Mouse (Mus musculus) cerebellum, adult (tissue): ENCODE results near the gene Sirt1.
"Not testable (repeated sequence)": the region's sequence is repeated elsewhere in the genome, so short reads cannot be mapped to it uniquely, and the experiment has no call there.

Source experiments
- ATAC-seq: cut with Nextera tagmentation; 2 replicates; pipeline ENCODE4 v1.9.2; 2017; ENCODE audit warnings: mild to moderate bottlenecking, moderate library complexity, mixed read lengths; ENCODE audit not compliant: insufficient number of reproducible peaks, low FRiP score, low TSS enrichment

The Sirt1 gene

GRCm38 (mm10) chr10:63396963-63397362 is 15.5 kb upstream of the Sirt1 start:
- no peak for ATAC-seq

GRCm38 (mm10) chr10:63388948-63389347 is 7.4 kb upstream of the Sirt1 start:
- no peak for ATAC-seq

DNA sequence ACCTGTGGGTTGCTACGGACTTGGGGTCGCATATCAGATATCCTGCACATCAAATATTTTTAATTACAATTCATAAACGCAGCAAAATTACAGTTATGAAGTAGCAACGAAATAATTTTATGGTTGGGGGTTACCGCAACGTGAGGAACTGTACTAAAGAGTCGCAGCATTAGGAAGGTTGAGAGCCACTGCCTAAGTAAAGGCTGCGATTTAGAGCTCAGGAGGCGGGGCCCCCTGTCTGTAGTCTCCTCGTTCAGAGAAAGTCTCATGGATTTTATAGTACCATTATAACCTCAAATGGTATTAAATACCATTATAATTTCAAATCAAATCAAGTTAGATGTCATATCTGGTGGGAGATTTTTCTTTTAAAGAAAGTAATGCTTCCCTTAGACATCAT is 5.5 kb upstream of the Sirt1 start:
- ATAC-seq, result no peak

GRCm38 (mm10) chr10:63386444-63386843 is 4.9 kb upstream of the Sirt1 start:
- ATAC-seq, result peak; percentile 76

DNA sequence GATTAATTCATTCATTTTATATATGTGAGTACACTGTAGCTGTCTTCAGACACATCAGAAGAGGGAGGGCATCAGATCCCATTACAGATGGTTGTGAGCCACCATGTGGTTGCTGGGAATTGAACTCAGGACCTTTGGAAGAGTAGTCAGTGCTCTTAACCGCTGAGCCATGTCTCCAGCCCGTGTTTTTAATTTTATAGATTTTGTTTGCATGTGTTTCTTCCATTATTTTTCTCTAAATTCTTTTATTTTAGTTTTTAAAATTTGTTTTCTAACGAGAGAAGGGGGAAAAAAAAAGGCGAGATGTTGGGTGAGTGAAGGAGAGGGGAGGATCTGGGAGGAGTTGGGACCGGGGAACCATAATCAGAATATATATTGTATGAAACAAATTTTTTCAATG is 4.4 kb upstream of the Sirt1 start:
- ATAC-seq, result not testable (repeated sequence)

- peak; percentile 94 for ATAC-seq
Observed at GRCm38 (mm10) chr10:63382372-63383279, 1.1 kb upstream of the Sirt1 start, which contains the start of gene Dnajc12. Dnajc12 (plus strand) TSS chr10:63382443.

- no peak for ATAC-seq
Observed at GRCm38 (mm10) chr10:63378948-63379680, 2.4 kb downstream of the Sirt1 start.

- no peak for ATAC-seq
Observed at GRCm38 (mm10) chr10:63377468-63377867, 4.0 kb downstream of the Sirt1 start.

GRCm38 (mm10) chr10:63376303-63376702 is 5.2 kb downstream of the Sirt1 start:
- no peak for ATAC-seq

- ATAC-seq, result no peak
Observed at GRCm38 (mm10) chr10:63368041-63368440, 13.5 kb downstream of the Sirt1 start.

GRCm38 (mm10) chr10:63367386-63367785 is 14.1 kb downstream of the Sirt1 start:
- no peak for ATAC-seq

DNA sequence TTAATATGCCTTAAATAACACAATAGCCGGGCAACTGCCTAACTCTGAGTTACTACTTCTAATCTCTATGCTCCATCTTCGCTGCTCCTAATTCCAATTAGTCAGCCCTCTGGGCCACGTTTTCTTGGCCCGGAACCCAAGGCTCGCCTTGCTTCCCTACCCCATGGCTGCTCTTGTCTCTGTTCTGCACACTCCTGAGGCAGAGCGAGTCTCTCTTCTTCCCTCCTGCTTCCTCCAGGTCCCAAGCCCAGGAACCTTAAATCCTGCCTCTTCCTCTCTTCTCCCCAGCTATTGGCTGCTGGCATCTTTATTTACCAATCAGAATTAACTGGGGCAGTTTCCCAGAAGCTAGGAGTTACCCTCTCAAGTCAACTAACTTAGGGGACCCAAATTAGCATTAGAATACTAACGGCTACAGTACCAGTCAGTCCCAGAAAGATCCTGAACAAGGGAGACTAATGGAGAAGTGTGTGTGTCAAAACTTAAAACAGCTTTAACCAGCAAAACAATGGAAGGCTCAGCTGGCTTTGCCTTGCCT is 15.5 kb downstream of the Sirt1 start:
- ATAC-seq, result no peak

GRCm38 (mm10) chr10:63360502-63360901 is 21.0 kb downstream of the Sirt1 start:
- ATAC-seq, result no peak

- no peak for ATAC-seq
Observed at GRCm38 (mm10) chr10:63352111-63352510, 29.4 kb downstream of the Sirt1 start.

DNA sequence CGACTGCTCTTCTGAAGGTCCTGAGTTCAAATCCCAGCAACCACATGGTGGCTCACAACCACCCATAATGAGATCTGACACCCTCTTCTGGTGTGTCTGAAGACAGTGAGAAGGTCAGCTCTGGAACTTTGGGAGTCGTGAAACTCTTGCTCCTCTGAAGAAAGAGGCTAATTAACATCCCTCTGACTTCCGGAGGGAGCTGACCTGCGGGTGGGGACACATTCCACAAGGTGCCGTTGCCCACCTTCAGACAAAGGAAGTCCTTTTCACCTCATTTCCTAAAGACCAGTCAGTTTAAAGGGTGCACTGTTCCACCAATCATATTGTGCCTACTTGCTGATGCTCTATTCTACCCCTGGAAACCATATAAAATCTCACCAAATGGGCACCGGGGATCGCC is 30.4 kb downstream of the Sirt1 start:
- not testable (repeated sequence) for ATAC-seq

DNA sequence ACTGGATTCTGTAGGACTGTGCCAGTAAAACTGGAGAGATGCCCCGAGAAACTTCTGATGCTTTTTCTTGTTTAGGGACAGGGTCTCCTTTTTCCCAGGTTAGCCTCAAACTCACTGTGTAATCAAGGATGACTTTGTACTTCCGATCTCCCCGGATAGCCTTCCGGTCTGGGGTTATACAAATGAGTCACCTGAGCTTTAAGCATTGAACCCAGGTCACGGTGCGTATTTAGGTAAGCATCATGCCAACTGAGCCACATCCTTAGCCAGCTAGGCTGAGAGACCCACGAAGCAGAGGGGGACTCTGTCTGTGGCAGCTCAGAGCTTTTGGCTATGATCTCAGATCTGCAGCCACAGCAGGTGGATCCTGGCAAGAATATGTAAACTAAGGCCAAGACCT is 30.8 kb downstream of the Sirt1 start:
- ATAC-seq, result no peak

DNA sequence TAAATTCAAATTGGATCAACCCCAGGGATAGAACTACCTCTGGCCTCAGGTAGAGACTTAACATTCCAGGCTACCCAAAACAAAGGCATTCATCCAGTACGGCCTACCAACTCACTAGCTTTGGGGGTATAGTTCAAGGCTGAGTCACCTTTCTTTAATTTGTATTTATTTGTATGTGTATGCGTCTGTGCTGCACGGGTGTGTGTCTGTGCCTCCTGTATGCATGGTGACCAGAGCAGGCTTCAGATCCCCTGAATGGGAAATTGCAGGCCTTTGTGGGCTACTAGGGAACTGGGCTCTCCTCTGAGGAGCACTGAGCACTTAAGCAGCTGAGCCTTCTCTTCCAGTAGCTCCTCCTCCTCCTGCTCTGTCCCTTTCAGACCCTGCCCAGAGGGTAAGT is 33.2 kb downstream of the Sirt1 start:
- no peak for ATAC-seq

GRCm38 (mm10) chr10:63344751-63345150 is 36.8 kb downstream of the Sirt1 start:
- ATAC-seq, result no peak

- ATAC-seq, result no peak
Observed at GRCm38 (mm10) chr10:63341351-63341750, 40.2 kb downstream of the Sirt1 start.

DNA sequence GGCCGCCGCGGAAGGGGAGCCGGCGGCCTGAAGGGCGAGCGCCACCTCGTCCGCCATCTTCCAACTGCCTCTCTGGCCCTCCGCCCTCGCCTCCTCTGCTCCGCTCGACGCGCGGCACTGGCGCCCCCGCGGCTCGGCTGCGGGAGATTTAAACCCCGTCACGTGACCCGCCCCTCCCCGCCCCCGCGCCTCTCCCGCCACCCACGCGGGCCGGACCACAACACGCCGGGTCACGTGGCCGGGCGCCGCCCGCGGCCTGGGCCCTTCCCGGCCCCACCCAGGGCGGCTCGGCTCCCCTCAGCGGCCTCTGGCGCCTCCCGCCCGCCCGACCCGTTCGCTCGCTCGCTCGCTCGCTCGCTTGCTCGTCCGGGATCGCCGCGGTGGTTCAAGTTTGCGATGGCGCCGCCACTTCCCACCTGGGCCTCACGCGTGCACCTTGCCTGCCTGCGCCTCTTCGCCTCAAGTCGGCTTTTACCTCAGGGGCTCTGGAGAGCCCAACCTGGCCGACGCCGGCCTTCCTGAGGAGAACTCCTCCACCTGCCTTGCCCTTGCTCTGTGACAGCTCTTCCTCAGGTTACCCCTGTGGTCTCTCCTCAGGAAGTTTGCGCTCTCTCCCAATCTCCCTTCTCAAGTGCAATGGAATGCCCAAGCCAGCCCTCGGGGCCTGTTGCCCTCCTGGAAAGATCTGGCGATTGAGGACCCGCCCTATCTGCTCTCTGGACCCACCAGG is 42.4 kb downstream of the Sirt1 start:
- peak; percentile 87 for ATAC-seq
